Mouse (Mus musculus) heart, postnatal 0 days (tissue): ENCODE results near the gene Dcdc2b. TPM values are rescaled to one million over a fixed set of nuclear protein-coding genes. Genes with fewer than 3 reads are reported as not detected.

ENCODE experiments used
- ATAC-seq: fragments of 200-750 bp; cut with Nextera tagmentation; 2 replicates; pipeline ENCODE4 v1.8.0; 2017; ENCODE audit warnings: low read depth, moderate number of reproducible peaks, moderate library complexity; ENCODE audit not compliant: insufficient read depth
- DNase-seq: peaks from one replicate; pipeline ENCODE4 v3.0.0-alpha.2; 2016; ENCODE audit warnings: low spot score
- H3K27ac ChIP-seq: fragments of 300-500 bp; sonication (generic); 2 replicates; pipeline ENCODE4 v1.5.1; 2014; ENCODE audit warnings: low read depth, mild to moderate bottlenecking
- H3K27me3 ChIP-seq: fragments of 300-500 bp; sonication (generic); 2 replicates; pipeline ENCODE4 v1.6.1; 2014; ENCODE audit warnings: low read length, mixed read lengths; ENCODE audit not compliant: control insufficient read depth, insufficient read depth
- H3K36me3 ChIP-seq: fragments of 300-500 bp; sonication (generic); replicated peaks from 2 replicates; pipeline ENCODE4 v1.6.1; 2014; ENCODE audit warnings: low read length, mixed read lengths; ENCODE audit not compliant: control insufficient read depth, insufficient read depth
- H3K4me1 ChIP-seq: fragments of 300-500 bp; sonication (generic); 2 replicates; pipeline ENCODE4 v1.6.1; 2014; ENCODE audit warnings: antibody characterized with exemption; ENCODE audit not compliant: control insufficient read depth, insufficient read depth
- H3K4me2 ChIP-seq: fragments of 300-500 bp; sonication (generic); 2 replicates; pipeline ENCODE4 v1.6.1; 2014; ENCODE audit warnings: low read depth, mild to moderate bottlenecking, low read length, moderate library complexity
- H3K4me3 ChIP-seq: fragments of 300-500 bp; sonication (generic); 2 replicates; pipeline ENCODE4 v1.5.1; 2014; ENCODE audit warnings: low read depth, low read length
- H3K9ac ChIP-seq: fragments of 300-500 bp; sonication (generic); replicated peaks from 2 replicates; pipeline ENCODE4 v1.6.1; 2014; ENCODE audit warnings: low read depth, low read length, mixed read lengths
- H3K9me3 ChIP-seq: fragments of 300-500 bp; sonication (generic); replicated peaks from 2 replicates; pipeline ENCODE4 v1.6.1; 2016; ENCODE audit warnings: low read length; ENCODE audit not compliant: control insufficient read depth
- CTCF ChIP-seq: IDR thresholded peaks from 2 replicates; pipeline ENCODE4 v1.5.1; 2016; ENCODE audit warnings: antibody characterized with exemption, control low read depth, low read depth
- EP300 ChIP-seq: IDR thresholded peaks from 2 replicates; pipeline ENCODE4 v1.6.1; 2016; ENCODE audit warnings: antibody characterized with exemption, low read depth
- WGBS: fragments of 180-500 bp; shearing (Covaris S2); extraction: QIAGEN DNeasy Blood & Tissue Kit; methylation state at CpG from one replicate; pipeline ENCODE4 v1.1.7; 2014; 5-methylcytosine and 5-hydroxymethylcytosine counted together
- polyA plus RNA-seq: library from polyadenylated mRNA; unstranded; fragments of >200 nt; fragmentation: Nextera tagmentation; extraction: Ambion mirVana; gene quantifications from 2 replicates; pipeline ENCODE4 v1.2.1, GENCODE M21; 2015
- total RNA-seq: library from RNA; depleted of rRNA; stranded (reverse); fragments of >200 nt; gene quantifications from 2 replicates; pipeline ENCODE4 v1.2.3, GENCODE M21; 2014; ENCODE audit warnings: low replicate concordance

Dcdc2b gene
- total and polyA plus RNA-seq, 2 experiments from 2014 or later = 1.5 to 9.8 TPM

DNA sequence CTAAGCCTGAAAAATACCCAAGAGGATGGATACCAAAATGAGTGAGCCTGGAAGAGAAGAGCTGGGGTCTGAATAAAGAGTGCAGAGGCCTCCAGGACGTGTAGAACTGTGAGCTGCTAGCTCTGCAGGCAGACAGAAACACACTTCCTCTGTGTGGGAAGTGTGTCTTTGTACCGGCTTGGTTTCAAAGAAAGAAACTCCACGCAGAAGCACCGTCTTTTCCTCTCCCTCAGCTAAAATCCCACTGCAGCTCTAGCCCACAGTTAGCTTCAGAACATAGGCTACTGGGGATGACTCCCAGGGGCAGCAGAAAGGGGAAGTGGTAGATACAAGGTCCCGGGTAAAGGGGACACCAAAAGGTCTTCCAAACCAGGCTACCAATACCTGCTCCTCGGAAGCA is 31.1 kb upstream of the Dcdc2b start:
- ATAC-seq = no peak

GRCm38 (mm10) chr4:129641756-129642155 is 27.7 kb upstream of the Dcdc2b start:
- no peaks in the 10 kb centered on the region for H3K27me3 ChIP-seq
- H3K27ac ChIP-seq = no peak overlapping the region
- no peaks in the 10 kb centered on the region for H3K9me3 ChIP-seq
- ATAC-seq = no peak
- H3K36me3 ChIP-seq = peaks cover 39% of the 10 kb centered on the region
- H3K4me3 ChIP-seq = no peak overlapping the region; the same call in 1 of the 2 replicates
- peak overlapping the region; percentile 91; the same call in 1 of the 2 replicates for H3K4me2 ChIP-seq
- TF ChIP-seq EP300 (no peak), CTCF (no peak)
- no peak for DNase-seq
- peaks cover 21% of the 10 kb centered on the region for H3K4me1 ChIP-seq
- 54% methylated on average over 5 of the region's 5 CpGs for WGBS
- no peak overlapping the region for H3K9ac ChIP-seq

More for the DNA sequence above, 31.1 kb upstream of the Dcdc2b start:
- no peak for TF ChIP-seq EP300
- no peak for TF ChIP-seq CTCF
- no peak overlapping the region for H3K9ac ChIP-seq
- no peaks in the 10 kb centered on the region for H3K9me3 ChIP-seq
- H3K27me3 ChIP-seq = no peaks in the 10 kb centered on the region
- 85% methylated on average over 6 of the region's 6 CpGs for WGBS
- peaks cover under 1% of the 10 kb centered on the region; the same call in 1 of the 2 replicates for H3K4me1 ChIP-seq
- H3K4me3 ChIP-seq = no peak overlapping the region
- DNase-seq = no peak
- H3K36me3 ChIP-seq = peaks cover 54% of the 10 kb centered on the region
- H3K4me2 ChIP-seq = no peak overlapping the region
- H3K27ac ChIP-seq = no peak overlapping the region

GRCm38 (mm10) chr4:129640638-129641467 is 26.8 kb upstream of the Dcdc2b start, which contains the start of gene Txlna:
Gene Txlna, minus strand, starts transcription at chr4:129641065.
- under 1% methylated on average over 55 of the region's 60 CpGs for WGBS
- ATAC-seq = peak; percentile 95
- peaks cover 40% of the 10 kb centered on the region for H3K36me3 ChIP-seq

DNA sequence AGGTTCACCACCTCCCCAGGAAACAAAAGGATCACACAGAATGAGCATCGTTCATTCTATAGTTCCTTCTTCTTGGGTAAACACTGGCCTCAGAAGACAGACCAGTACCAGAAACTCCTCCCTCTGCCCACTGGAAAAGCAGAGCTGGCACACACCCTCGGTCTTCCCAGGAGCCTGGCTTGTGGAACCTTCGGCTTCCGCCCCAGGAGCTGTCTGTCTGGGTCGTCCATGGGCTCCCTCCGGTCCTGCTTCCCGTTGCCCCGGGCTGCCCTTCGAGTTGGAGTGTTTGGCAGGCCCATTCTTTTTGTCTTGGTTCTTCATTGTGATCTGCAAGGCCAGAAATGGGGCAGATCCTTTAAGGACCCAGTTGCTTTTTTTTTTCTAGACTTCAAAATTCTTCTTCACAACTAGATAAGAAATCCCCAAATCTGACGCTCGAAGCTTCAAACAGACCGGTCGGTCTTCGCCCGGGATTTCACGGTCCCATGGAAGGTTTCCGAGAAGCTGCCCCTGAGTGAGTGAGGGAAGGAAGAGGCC is 26.1 kb upstream of the Dcdc2b start:
- TF ChIP-seq CTCF (no peak), EP300 (no peak)
- peaks cover 38% of the 10 kb centered on the region for H3K36me3 ChIP-seq
- H3K4me2 ChIP-seq = peak overlapping the region; percentile 91
- peak; percentile 34 for DNase-seq
- no peaks in the 10 kb centered on the region for H3K9me3 ChIP-seq
- H3K4me1 ChIP-seq = peaks cover 21% of the 10 kb centered on the region
- H3K4me3 ChIP-seq = peak overlapping the region; percentile 72
- 3% methylated on average over 17 of the region's 17 CpGs for WGBS
- H3K9ac ChIP-seq = peak overlapping the region; percentile 75
- no peaks in the 10 kb centered on the region for H3K27me3 ChIP-seq
- no peak for ATAC-seq
- peak overlapping the region; percentile 92 for H3K27ac ChIP-seq

More at GRCm38 (mm10) chr4:129640638-129641467, 26.8 kb upstream of the Dcdc2b start, which contains the start of gene Txlna:
- Histone ChIP-seq H3K4me2 (peak within 1 kb of the TSS; percentile 91), H3K4me3 (peak within 1 kb of the TSS; percentile 72), H3K4me1 (peaks cover 21% of the 10 kb centered on the region), H3K9ac (peak within 1 kb of the TSS; percentile 75), H3K27ac (peak within 1 kb of the TSS; percentile 92), H3K27me3 (no peaks in the 10 kb centered on the region), H3K9me3 (no peaks in the 10 kb centered on the region)
- TF ChIP-seq CTCF = no peak
- TF ChIP-seq EP300 = peak; percentile 44; the same call in 1 of the 2 replicates
- DNase-seq = peak; percentile 98

GRCm38 (mm10) chr4:129639221-129639620 is 25.2 kb upstream of the Dcdc2b start:
- Histone ChIP-seq H3K36me3 (peaks cover 43% of the 10 kb centered on the region), H3K27ac (no peak overlapping the region), H3K9ac (0 out of 2 replicates have a peak overlapping the region, but pooled peaks have one; percentile 11)

More at GRCm38 (mm10) chr4:129639221-129639620, 25.2 kb upstream of the Dcdc2b start:
- H3K9me3 ChIP-seq = no peaks in the 10 kb centered on the region
- H3K4me2 ChIP-seq = peak overlapping the region; percentile 91
- TF ChIP-seq CTCF (no peak), EP300 (no peak)
- DNase-seq (no peak), ATAC-seq (no peak)
- H3K27me3 ChIP-seq = no peaks in the 10 kb centered on the region
- peak overlapping the region; percentile 72; the same call in 1 of the 2 replicates for H3K4me3 ChIP-seq
- H3K4me1 ChIP-seq = peaks cover 21% of the 10 kb centered on the region
- WGBS = 75% methylated on average over 15 of the region's 15 CpGs
